Mouse (Mus musculus) spleen, adult 2 months (tissue): ENCODE data around the gene Rpl24.
"Not testable (repeated sequence)": the region's sequence is repeated elsewhere in the genome, so short reads cannot be mapped to it uniquely, and the experiment has no call there.

ENCODE experiments used
- CTCF ChIP-seq: fragments of 200-500 bp; IDR thresholded peaks from 2 replicates; pipeline ENCODE4 v1.5.1; 2011; ENCODE audit warnings: mild to moderate bottlenecking, inconsistent platforms; ENCODE audit not compliant: insufficient read depth, insufficient read length, insufficient replicate concordance; ENCODE audit errors: extremely low read depth
- POLR2A ChIP-seq: fragments of 200-500 bp; IDR thresholded peaks from 2 replicates; pipeline ENCODE4 v1.6.1; 2011; ENCODE audit warnings: low read depth, low read length, inconsistent platforms

GRCm38 (mm10) chr16:55947876-55948410 is 18.1 kb upstream of the Rpl24 start:
- TF ChIP-seq CTCF, POLR2A: not testable (repeated sequence)
